Mouse (Mus musculus) kidney, postnatal 14 days (tissue): ENCODE data around the gene Zfp637.
"Not testable (repeated sequence)": the region's sequence is repeated elsewhere in the genome, so short reads cannot be mapped to it uniquely, and the experiment has no call there.

Source experiments
- DNase-seq: peaks from one replicate; pipeline ENCODE4 v3.0.0; 2022; ENCODE audit warnings: mixed read lengths

Zfp637 gene

DNA sequence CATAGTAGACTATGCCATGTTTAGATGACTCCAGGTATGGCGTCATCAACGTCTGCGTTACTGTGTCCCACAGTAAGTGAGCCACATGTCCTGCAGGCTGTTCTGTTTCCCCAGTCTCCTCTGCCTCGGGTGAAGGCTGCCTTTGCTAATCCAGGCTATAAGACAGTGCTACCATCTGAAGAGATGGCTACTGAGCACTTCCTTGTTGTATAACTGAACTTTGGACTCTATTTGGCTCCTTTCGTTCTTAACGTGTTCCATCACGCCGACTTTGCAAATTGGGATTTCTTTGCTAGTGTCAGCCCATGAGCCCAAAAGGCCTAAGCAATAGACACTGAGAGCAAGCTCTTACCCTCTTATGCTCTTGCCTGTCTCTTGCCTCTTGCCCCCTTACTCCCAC lies 27.2 kb downstream of the Zfp637 start:
- DNase-seq, result no peak

DNA sequence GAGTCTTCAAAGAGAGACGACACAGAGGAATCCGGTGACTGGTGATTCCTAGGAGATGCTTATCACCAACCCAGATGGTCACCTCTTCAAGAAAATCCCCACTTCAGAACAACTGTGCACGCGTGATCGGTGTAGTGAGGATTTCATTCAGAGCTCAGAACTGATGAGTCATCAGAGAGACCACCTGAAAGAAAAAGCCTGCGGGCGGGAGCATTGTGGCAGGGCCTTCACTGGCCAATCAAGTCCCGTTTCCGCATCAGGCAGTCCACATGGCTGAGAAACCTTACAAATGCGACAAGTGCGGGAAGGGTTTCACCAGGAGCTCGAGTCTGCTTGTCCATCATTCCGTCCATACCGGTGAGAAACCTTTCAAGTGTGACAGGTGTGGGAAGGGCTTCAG lies 30.1 kb downstream of the Zfp637 start:
- no peak for DNase-seq

DNA sequence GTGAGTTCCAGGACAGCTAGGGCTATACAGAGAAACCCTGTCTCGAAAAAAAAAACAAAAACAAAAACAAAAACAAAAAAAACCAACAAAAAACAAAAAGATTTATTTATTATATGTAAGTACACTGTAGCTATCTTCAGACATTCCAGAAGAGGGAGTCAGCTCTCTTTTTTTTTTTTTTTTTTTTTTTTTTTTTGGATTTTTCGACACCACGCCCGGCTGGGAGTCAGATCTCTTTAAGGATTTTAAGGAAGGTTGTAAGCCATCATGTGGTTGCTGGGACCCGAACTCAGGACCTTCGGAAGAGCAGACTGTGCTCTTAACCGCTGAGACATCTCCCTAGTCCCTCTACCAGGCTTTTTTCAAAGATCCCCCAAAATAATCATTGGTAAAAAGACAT lies 32.5 kb downstream of the Zfp637 start:
- not testable (repeated sequence) for DNase-seq

DNA sequence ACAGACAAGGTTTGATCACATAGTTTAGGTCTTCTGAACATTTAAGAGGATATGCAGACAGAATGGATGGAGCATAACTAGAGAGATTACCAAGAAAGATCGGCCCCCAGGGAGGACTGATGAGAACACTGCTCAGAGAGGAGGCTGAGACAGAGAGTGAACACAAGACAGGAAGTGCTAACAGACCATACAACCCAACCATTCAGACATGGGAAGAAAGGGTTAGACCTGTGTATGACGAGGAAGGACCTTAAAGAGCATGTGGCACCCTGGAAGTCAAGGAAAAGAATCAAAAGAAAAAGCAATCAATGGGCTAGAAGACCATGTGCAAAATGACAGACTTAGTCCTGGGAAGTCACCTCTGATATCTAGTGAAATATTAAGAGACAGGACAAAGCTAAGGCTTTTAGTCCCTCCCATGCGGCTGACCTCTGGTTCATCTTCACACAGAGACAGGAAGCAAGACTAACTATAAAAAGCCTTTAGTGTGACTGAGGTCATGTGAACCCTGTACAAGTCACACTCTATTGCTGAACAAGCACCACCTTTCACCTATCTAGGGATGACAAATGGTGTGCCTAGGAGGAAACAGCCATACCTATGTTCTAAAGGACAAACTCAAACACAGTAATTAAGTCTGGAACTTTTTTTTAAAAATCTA lies 33.8 kb downstream of the Zfp637 start:
- peak; percentile 17 for DNase-seq

DNA sequence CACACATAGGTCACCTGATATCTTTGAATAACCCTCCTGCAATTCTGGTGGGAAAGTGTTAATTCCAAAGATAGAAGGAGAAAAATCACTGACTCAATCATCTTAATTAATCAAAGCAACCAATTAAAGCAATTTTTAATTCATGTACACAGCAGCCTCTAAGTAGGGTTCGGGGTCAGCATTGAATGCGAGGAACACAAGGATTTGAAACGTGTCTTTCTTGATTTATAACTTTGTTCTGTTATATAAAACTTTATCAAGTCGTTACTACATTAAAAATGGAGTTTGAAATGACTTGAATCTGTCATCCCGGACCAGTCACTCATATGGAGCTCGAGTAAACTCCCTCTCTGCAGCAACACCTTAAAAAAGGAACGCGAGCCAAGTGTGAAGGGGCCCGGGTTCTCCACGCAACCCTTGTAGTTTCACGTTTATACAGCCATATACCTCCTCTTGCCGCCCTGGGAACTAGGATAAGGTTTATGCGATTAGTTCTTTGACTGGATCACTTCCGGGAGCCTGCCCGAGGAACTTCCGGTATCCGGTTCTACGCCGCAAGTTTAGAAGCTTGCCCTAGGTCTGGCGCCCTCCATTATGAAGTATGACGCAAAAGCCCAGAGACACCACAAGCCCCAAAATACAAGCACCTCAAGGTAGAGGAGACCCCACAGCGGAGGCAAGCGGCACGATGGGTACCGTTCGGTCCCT lies 37.9 kb downstream of the Zfp637 start:
- DNase-seq, result peak; percentile 93

DNA sequence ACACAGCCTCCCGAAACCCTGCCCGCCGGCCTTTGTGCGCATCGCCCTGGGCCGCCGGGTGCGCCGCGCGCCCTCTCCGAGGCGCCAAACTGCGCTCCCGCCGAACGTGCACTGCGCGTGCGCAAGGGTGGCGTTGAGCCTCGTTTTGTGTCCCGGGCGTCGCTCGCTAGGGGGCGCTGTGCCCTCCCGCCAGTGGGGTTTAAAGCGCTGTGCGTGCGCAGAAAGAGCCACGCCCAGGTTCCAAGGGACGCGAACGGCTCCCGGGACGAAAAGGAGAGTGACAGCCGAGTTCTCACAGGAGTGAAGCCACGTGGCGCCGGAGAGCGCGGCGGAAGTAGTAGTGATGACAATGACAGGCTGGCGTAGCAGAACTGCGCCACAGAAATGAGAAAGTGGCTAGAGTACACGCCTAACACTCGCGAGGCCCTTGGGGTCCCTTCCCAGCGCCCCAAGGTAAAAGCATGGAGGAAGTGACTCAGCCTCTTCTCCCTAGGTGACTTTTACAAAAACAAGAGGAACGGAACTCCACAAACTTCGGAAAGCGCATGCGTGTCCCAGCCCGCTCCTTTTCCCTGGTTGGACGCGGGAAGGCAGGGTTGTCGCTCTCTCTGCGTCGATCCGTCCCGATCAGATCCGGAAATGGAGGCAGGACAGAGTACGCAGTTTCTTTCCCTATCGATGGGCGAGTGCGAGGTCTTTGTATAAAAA lies 38.6 kb downstream of the Zfp637 start:
- peak; percentile 99 for DNase-seq

DNA sequence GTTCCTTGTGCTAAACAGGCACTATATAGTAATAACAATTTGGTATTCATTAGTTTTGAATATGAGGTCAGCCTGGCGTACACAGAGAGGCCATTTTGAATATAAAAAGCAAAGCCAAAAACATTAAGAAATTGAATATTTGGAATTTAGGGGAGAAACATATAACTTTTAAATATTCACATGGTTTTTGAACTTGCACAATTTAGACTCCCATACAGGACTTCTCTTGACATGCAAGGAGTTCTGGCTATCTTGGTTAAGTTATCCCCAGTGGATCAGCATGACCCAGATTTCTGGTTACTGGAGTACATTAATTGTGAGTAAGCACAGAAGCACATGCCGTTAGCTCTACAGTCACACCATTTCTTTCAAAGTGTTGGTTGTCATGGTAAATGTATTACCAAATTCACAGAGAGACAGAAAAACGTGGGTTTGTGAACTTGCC lies 39.4 kb downstream of the Zfp637 start:
- no peak for DNase-seq

DNA sequence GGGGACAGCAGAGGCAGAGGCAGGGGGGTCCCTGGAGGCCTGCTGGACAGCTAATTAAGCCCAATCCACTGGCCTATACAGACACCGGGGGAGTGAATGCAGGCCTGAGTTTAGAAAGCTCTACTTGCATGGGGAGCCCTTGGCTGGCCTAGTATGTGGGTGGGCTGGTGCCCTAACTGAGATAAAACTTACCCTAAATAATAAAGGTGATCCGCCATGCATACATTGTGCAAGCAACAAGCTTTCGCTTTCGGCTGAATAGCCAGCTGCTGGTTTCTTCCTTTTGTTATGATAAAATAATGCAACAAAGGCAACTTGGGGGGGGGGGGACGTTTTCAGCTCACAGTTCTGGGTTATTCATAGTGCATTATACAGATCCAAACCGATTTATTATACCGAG lies 40.2 kb downstream of the Zfp637 start:
- no peak for DNase-seq

DNA sequence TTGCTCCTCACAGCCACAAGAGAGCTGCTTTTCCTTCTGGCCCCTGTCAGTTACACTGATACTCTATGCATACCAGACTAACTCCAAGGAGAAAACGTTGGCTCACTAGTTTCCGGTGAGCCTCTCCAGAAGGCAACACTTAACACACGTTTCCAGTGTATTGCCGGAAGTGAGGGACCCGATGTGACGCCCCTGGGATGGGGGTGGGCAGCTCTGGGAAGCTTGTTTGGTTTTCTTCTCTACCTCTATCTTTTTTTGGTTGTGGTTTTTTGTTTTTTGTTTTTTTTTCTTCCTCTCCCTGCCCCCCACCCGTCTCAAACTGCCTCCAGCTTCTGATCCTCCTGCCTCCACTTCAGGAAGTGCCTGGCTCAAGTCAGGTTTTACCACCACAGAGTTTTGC lies 41.0 kb downstream of the Zfp637 start:
- no peak for DNase-seq

DNA sequence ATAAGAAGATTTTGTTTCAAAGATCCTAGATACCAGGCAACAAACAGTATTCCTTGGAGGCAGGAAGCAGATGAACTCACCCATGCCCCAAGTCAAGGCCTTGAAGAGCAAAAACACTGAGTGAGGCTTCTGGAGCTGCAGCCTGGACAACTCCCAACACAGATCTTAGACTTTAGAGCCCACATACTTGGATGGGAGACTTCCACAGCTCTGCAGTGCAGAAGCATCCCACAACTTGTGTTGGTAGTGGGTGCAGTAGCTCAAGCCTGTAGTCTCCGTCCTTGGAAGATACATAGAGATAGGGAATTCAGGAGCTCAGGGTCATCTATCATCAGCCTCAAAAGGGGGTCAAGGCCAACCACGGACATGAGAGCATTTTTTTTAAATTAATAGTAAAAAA lies 45.0 kb downstream of the Zfp637 start:
- DNase-seq, result no peak

DNA sequence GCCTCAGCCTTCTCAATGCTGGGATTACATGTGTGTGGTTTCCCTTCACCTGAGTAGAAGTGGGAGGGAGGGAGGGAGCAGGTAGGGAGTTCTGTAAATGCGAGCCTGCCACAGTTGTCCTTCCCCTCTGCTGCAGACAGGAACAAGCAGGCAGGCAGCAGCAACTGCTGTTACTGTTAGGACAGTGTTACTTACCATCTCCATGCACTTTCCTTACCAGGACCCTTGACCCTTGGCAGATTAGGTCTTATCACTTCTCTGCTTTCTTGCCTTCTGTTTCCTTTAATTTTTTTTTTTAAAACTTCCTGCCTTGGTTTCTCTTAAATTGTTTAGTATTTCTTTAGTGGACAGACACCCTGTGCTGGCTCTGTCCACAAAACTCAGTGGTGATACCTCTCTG lies 47.1 kb downstream of the Zfp637 start:
- no peak for DNase-seq

DNA sequence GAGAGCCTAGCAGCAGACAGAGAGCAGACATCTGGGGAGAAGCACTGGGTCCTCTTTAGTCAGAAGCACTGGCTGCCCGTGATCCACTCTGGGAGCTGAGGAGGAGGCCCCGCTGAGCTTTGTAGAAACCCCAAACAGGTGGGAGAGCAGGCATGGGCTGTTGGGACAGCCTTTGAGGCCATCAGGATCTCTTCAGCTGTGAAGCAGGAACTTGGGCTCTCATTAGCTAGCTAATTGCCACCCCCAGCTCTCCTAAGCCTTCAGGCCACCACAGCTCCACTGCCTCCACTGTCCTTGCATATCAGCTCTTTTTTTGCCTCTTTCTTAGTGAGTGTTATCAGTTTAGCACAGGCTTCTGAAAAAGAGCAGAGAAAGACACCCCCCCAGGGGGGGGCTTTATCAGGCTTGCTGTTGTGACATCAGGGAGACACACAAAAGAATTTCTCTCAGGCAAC lies 47.7 kb downstream of the Zfp637 start:
- DNase-seq, result no peak

DNA sequence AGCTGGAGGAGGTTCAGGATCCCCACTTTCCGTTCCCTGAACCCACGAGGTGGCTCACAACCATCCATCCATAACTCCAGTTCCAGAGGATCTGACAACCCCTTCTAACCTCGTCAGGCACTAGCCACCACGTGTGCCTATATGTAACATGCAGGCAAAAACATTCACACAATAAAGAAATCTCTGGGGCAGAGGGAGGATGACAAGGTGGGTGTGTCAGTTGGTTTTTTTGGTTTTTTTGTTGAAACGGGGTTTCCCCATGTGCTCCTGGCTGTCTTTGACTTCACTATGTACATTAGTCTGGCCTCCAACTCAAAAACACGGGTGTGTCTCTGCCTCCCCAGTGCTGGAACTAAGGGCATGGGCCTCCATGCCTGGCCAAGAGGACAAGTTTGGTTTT lies 49.3 kb downstream of the Zfp637 start:
- DNase-seq, result no peak

DNA sequence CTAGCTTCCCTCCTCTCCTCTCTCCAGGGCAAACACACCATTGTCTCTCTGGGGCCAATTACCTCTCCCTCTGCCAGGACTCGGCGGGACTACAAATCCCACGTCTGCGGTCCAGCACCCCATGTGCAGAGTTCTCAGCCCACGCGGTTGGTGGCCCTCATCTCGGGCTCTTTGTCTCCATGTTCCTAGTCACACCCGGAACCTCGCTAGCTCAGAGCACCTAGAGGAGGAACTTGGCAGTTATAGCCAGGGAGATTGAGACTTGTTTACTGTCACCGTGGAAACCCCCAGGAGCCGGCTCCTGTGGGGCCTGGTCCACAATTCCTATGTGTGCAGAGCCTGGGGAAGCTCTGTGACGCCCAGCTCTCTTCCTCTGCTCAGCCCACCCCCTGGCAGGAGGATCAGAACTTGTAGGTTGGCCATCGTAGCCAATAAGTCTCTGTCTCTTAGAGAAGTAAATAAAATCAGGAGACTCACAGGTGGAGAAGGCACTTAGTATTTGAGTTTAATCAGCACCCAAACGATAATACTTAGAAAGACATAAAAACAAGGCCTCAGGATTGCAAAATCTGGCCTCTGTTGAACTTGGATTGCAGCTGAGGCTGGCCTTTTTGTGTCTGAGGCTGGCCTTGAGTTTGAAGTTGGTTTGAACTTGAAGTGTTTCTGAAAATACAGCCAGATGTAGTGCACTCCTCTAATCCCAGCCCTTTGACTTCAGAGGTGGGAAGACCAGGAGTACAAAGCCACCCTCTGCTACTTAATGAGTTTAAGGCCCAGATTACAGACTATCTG lies 50.6 kb downstream of the Zfp637 start:
- no peak for DNase-seq

DNA sequence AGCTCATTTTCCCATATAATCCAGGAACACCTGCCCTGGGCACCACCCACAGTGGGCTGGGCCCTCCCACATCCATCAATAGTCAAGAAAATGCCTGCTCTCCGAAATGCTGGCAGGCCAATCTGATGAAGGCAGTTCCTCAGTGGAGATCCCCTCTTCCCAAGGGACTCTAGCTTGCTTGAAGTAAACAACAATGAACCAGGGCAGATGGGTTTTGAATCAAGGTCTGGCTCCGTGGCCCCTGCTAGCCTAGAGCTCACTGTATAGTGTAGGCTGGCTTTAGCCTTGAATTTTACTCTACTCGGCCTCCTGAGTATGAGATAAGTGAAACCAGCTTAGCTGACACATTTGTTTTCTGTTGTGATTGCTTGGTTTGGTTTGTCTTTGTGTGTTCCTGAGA lies 51.4 kb downstream of the Zfp637 start:
- no peak for DNase-seq

DNA sequence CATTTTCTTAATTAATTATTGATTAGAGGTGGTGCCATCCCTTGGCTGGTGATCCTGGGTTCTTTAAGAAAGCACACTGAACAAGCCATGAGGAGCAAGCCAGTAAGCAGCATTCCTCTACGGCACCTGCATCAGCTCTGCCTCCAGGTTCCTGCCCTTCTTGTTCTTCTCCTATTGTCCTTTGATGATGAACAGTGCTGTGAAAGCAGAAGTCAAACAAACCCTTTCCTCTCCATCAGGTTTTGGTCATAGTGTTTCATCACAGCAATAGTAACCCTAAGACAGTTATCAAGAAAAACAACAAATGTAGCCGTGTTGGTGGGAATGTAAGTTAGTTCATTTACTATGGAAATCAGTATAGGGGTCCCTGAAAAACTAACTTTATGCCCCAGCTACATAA lies 52.5 kb downstream of the Zfp637 start:
- no peak for DNase-seq
